Mouse (Mus musculus) cerebellum, postnatal 36 days (tissue): ENCODE results near the gene Slc35f6.

Source experiments
- DNase-seq, 2 experiments: peaks; one replicate each; pipeline ENCODE4 v3.0.0; 2021 to 2022; ENCODE audit warnings: mixed read lengths in 2 of 2

Slc35f6 gene

GRCm38 (mm10) chr5:30647815-30648560, at the start of gene Slc35f6:
Gene Slc35f6, plus strand, starts transcription at chr5:30647933.
- DNase-seq, result peak; percentile 90 to 93

DNA sequence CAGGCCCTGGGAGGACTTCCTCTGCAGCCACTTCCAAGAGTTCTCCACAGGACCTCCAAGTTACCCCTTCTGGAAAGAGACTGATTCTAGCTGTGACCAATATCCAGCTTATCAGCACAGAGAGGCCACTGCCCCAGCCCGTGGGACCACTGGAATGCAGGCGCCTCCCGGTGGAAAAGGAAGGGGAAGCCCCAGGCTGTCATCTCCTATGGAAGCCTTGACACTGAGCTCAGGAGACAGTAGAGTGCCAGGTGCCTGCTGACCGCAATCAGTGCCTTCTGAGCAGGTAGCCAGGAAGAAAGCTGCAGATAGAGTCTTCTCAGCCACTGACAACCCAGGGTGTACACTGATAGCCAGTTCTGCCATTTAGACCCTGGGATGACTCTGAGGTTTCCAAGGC, 46.3 kb upstream of the Slc35f6 start:
- DNase-seq, result peak in 1 of 2 experiments; percentile 45

DNA sequence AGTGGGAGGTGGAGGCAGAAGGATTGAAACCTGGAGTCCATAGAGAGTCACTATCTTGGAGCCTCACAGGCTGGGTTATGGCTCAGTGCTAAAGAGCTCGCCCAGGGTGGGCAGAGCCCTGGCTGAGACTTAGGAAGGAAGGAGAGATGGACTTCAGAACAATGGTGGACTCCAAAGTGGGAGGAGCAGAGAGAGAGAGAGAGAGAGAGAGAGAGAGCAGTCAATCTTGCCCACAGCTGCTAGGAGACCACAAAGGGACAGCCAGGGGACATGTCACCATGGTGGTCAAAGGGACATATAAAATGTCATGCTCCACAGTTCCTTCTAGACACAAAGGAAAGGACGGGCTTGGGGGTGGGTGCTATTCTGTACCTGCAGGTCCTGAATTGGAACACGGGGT, 44.5 kb upstream of the Slc35f6 start:
- DNase-seq, result no peak

DNA sequence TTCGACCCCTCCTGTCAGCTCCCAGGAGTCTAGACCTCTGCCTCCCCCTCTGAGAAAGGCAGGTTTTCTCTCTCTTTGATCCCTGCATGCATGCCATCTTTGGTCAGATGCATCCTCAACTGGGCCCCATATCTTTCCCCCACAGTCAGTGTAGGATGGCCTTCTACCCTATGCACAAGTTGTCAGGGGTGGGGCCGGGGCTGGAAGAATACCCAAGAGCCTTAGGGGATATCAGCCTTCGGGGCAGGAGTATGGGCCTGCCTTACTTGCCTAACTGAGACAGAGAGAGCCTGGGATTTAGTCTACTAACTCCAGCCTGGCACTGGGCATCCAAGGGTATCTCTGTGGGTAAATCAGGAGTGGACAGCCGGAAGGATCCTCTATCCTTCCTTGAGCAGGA, 43.8 kb upstream of the Slc35f6 start:
- DNase-seq, result no peak

- no peak for DNase-seq
These were observed 43.0 kb upstream of the Slc35f6 start for GRCm38 (mm10) chr5:30604769-30605188.

DNA sequence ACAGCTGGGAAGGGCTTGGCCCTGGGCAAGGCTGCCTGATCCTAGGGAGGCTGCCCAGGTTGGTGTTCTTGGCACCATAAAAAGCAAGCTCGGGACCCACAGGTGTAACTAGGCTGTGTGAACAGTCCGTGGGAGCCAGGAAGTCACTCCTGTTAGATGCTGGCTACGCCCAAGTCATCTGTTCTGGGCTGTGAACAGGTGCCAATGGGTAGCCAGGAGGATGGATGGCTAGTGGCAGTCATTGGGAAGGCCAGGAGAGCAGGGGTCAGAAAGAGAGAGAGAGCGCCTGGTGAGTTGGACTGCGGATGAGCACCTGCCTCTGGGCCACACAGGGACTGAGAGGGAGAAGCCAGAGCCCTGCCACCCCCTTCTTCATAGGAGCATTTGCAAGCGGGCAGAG, 42.1 kb upstream of the Slc35f6 start:
- DNase-seq, result peak in 1 of 2 experiments; percentile 29

- DNase-seq, result peak; percentile 95 to 96
These were observed 41.2 kb upstream of the Slc35f6 start for GRCm38 (mm10) chr5:30606424-30607073.

- DNase-seq, result no peak
These were observed 38.6 kb upstream of the Slc35f6 start for GRCm38 (mm10) chr5:30609094-30609493.

GRCm38 (mm10) chr5:30609918-30610645, 37.7 kb upstream of the Slc35f6 start:
- no peak for DNase-seq

DNA sequence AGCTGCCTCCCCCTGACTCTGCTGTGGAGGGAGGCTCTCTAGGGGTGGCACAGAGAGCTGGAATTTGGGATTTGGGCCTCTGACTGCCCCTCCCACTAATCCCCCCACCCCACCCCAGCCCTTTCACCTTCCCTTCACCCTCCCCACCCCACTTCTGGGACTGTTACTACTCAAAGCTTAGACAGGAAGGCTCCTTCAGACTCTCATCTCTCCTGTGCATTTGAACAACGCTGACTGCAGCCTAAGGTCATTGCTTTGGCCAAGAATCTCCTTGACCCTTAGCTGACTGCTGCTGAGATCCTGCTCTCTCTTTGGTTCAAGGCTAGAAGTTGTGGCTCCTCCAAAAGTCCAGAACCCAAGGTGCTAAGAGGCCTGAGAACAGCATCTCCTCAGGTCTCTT, 36.6 kb upstream of the Slc35f6 start:
- no peak for DNase-seq

- DNase-seq, result no peak
These were observed 36.0 kb upstream of the Slc35f6 start for GRCm38 (mm10) chr5:30611689-30612088.

DNA sequence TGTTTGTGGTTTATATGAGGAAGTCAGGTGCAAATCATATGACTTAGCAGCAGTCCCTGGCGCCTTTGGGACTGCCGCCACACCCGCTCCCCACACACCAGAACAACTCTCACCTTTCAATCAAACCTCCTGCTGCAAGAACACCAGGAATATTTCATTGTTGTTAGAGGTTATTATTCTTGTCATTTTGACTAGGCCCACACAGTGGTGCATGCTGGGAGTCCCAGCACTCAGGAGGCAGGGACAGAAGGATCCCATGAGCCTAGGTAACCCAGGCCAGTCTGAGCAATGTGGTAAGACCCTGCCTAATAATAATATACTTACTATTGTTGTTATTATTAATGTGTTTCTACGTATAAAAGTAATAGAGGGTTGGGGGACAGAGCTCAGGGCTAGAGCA, 35.2 kb upstream of the Slc35f6 start:
- no peak for DNase-seq

GRCm38 (mm10) chr5:30613242-30613641, 34.5 kb upstream of the Slc35f6 start:
- DNase-seq, result no peak

GRCm38 (mm10) chr5:30614221-30614620, 33.5 kb upstream of the Slc35f6 start:
- DNase-seq, result no peak

GRCm38 (mm10) chr5:30615416-30615815, 32.3 kb upstream of the Slc35f6 start:
- no peak for DNase-seq

GRCm38 (mm10) chr5:30615819-30616218, 31.9 kb upstream of the Slc35f6 start:
- DNase-seq, result no peak

- no peak for DNase-seq
These were observed 31.1 kb upstream of the Slc35f6 start for GRCm38 (mm10) chr5:30616644-30617043.

GRCm38 (mm10) chr5:30617357-30617756, 30.4 kb upstream of the Slc35f6 start:
- no peak for DNase-seq

DNA sequence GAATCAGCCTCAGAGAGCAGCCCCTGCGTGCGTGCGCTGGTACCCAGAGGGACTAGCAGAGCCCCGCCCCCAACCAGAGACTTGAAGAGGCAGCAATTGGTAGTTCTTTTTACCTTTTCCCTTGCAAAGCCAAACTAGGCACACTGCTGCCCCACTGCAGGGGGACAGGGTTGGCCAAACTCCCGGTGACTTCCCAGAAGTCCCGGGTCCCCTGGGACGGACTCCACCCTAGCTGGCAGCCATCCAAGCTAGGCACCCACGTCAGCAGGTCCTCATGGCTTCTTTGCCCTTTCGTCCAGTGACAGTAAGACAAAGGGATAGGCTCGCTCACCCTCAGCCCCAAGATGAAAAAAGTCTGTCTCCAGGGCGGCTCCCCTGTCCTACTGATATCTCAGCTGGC, 29.9 kb upstream of the Slc35f6 start:
- no peak for DNase-seq

DNA sequence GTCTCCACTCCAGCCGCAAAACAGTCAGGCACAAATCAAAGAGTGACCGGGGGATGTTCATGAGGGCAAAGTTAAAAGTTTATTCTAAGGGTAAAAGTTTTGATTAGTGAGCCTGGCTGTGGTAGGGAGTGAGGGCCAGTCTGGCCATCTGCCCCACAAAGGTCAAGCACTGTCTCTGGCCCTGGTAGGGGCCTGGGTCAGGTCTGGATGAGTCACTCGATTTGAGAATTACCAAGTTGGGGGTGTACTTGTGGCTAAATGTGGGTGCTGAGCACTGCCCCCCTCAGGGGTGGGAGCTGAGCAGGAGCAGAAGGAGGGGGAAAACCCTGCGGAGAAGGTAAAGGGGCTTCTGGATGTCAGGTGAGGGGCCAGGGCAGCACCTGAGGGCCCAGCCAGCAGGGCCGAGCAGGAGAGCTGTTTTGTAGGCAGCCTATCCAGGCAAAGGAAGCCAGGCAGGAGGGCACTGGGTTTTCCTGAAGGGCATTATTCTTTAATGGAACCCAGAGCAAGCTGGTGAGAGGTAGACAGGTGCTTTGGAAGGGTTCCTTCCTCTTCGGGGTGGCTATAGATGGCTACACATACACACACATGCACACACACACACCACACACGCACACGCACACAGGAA, 29.2 kb upstream of the Slc35f6 start:
- no peak for DNase-seq

GRCm38 (mm10) chr5:30619211-30619610, 28.5 kb upstream of the Slc35f6 start:
- DNase-seq, result no peak

DNA sequence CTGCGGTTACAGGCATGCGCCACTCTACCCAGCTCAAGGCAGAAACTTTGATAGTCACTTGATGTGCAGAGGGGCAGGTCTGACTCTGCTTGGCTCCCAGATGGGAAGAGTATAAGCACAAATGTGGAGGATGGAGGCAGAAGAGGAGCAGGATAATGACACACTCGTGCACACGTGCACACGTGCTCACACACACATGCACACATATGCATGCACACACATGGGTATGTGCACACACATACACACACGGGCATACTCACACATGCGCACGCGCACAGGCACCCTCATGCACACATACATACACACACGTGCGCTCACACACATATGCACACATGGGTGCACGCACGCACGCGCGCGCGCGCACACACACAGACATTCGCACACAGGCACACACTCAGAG, 27.2 kb upstream of the Slc35f6 start:
- no peak for DNase-seq

DNA sequence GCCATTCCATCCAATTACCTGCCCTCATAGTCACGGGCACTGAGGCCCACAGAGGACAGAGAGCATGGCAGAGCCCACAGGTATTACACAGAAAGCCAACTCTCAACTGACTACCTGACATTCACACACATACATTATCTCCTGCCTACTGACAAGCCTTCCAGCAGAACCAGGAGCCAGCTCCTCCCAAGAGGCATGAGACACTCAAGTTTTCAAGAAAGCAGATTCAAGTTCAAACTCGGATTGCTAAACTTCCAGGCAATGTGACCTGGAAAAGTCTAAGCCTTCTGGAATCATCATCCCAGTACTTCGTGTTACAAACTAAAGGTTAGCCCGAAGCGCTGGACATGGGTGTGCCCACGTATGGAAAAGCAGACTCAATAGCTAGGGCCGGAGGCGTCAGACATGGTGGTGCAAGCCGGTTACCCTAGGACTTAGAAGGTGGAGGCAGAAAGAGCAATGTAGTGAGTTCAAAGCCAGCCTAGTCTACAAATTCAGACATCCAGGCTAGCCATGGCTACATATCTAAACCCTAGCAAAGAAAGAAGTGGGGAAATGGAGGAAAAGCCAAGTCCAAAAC, 26.4 kb upstream of the Slc35f6 start:
- DNase-seq, result no peak
